Mouse (Mus musculus) intestine, embryonic 14.5 days (tissue): ENCODE measurements around the gene Med20. TPM values are rescaled to one million over a fixed set of nuclear protein-coding genes. Genes with fewer than 3 reads are reported as not detected.
"Not testable (repeated sequence)": the region's sequence is repeated elsewhere in the genome, so short reads cannot be mapped to it uniquely, and the experiment has no call there.

Experiments used
- ATAC-seq: fragments of 200-750 bp; cut with Nextera tagmentation; replicated peaks from 2 replicates; pipeline ENCODE4 v1.8.0; 2017; ENCODE audit warnings: low read depth, moderate number of reproducible peaks, moderate TSS enrichment, moderate library complexity; ENCODE audit not compliant: low FRiP score, low TSS enrichment
- DNase-seq: peaks from one replicate; pipeline ENCODE4 v3.0.0-alpha.2; 2018; ENCODE audit warnings: low spot score
- H3K27ac ChIP-seq: fragments of 300-500 bp; sonication (generic); 2 replicates; pipeline ENCODE4 v1.5.1; 2014; ENCODE audit warnings: low read depth, mild to moderate bottlenecking, control low read depth
- H3K27me3 ChIP-seq: fragments of 300-500 bp; sonication (generic); replicated peaks from 2 replicates; pipeline ENCODE4 v1.6.1; 2014; ENCODE audit warnings: low read length, control low read depth; ENCODE audit not compliant: control insufficient read depth, insufficient read depth
- H3K36me3 ChIP-seq: fragments of 300-500 bp; sonication (generic); 2 replicates; pipeline ENCODE4 v1.6.1; 2014; ENCODE audit warnings: low read length, control low read depth; ENCODE audit not compliant: control insufficient read depth, insufficient read depth
- H3K4me1 ChIP-seq: fragments of 300-500 bp; sonication (generic); replicated peaks from 2 replicates; pipeline ENCODE4 v1.6.1; 2014; ENCODE audit warnings: low read length, control low read depth, mixed read lengths; ENCODE audit not compliant: control insufficient read depth, insufficient read depth
- H3K4me2 ChIP-seq: fragments of 300-500 bp; sonication (generic); 2 replicates; pipeline ENCODE4 v1.6.1; 2014; ENCODE audit warnings: low read length
- H3K4me3 ChIP-seq: fragments of 300-500 bp; sonication (generic); 2 replicates; pipeline ENCODE4 v1.5.1; 2014; ENCODE audit warnings: low read depth, low read length, control low read depth, mixed read lengths
- H3K9ac ChIP-seq: fragments of 300-500 bp; sonication (generic); 2 replicates; pipeline ENCODE4 v1.6.1; 2014; ENCODE audit warnings: mild to moderate bottlenecking, low read length
- H3K9me3 ChIP-seq: fragments of 300-500 bp; sonication (generic); 2 replicates; pipeline ENCODE4 v1.6.1; 2016; ENCODE audit warnings: low read length, control low read depth; ENCODE audit not compliant: control insufficient read depth
- WGBS: fragments of 180-500 bp; shearing (Covaris S2); extraction: QIAGEN DNeasy Blood & Tissue Kit; methylation state at CpG from one replicate; pipeline ENCODE4 v1.1.7; 2014; 5-methylcytosine and 5-hydroxymethylcytosine counted together
- polyA plus RNA-seq: library from polyadenylated mRNA; unstranded; fragments of >200 nt; fragmentation: Nextera tagmentation; extraction: Ambion mirVana; gene quantifications from 2 replicates; pipeline ENCODE4 v1.2.1, GENCODE M21; 2014

The Med20 gene
- polyA plus RNA-seq, 1 experiment from 2014 or later = 45.2 TPM

- no peaks in the 10 kb centered on the region for H3K4me1 ChIP-seq
- H3K9me3 ChIP-seq = no peaks in the 10 kb centered on the region
- 89% methylated on average over 2 of the region's 2 CpGs for WGBS
- H3K27ac ChIP-seq = no peak overlapping the region
- H3K9ac ChIP-seq = no peak overlapping the region
- H3K4me3 ChIP-seq = no peak overlapping the region
- DNase-seq (no peak), ATAC-seq (no peak)
- no peaks in the 10 kb centered on the region for H3K27me3 ChIP-seq
- no peak overlapping the region for H3K4me2 ChIP-seq
- no peaks in the 10 kb centered on the region for H3K36me3 ChIP-seq
Observed at GRCm38 (mm10) chr17:47642992-47643391, 31.6 kb downstream of the Med20 start.

DNA sequence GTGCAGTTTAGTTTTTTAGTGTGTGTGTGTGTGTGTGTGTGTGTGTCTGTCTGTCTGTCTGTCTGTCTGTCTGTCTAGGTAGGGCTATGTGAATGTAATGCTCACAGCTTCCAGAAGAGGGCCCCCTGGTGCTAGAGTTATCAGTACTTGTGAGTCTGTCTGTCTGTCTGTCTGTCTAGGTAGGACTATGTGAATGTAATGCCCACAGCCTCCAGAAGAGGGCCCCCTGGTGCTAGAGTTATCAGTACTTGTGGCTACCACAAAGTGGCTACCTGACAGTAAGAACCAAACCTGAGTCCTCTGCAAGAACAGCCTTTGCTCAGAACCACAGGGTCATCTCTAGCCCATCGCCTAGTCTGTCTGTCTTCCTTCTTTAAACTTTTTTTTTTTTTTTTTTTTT, 35.3 kb downstream of the Med20 start:
- Histone ChIP-seq H3K4me3 (no peak overlapping the region), H3K27me3 (no peaks in the 10 kb centered on the region), H3K4me2 (no peak overlapping the region), H3K9ac (no peak overlapping the region), H3K27ac (no peak overlapping the region), H3K4me1 (no peaks in the 10 kb centered on the region), H3K36me3 (0 out of 2 replicates have a peak, but pooled peaks cover 5% of the 10 kb centered on the region), H3K9me3 (no peaks in the 10 kb centered on the region)
- 75% methylated on average over 1 of the region's 1 CpGs for WGBS
- DNase-seq = peak; percentile 76
- ATAC-seq = no peak

- Histone ChIP-seq H3K27me3 (no peaks in the 10 kb centered on the region), H3K4me1 (no peaks in the 10 kb centered on the region), H3K4me3 (no peak overlapping the region), H3K4me2 (no peak overlapping the region), H3K9me3 (no peaks in the 10 kb centered on the region), H3K9ac (no peak overlapping the region), H3K27ac (no peak overlapping the region), H3K36me3 (0 out of 2 replicates have a peak, but pooled peaks cover 5% of the 10 kb centered on the region)
- ATAC-seq (no peak), DNase-seq (no peak)
- 63% methylated on average over 4 of the region's 4 CpGs for WGBS
Observed at GRCm38 (mm10) chr17:47648966-47649365, 37.6 kb downstream of the Med20 start.

DNA sequence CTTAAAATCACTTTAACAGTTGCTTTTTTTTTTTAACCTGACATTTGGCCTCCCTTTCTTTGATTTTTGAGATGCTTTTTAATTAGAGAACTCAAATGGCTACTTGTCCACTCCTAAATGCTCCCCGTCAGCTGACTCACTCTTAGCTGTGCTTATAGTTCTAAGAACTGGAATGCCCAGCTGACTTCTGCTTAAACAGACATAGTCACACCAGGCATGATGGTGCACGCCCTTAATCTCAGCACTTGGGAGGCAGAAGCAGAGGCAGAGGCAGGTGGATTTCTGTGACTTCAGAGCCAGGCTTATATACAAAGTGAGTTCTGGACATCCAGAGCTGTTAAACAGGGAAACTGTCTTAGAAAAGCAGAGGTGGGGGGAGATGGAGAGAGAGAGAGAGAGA, 40.6 kb downstream of the Med20 start:
- Histone ChIP-seq H3K4me3 (no peak overlapping the region), H3K9me3 (no peaks in the 10 kb centered on the region), H3K9ac (no peak overlapping the region), H3K27ac (no peak overlapping the region), H3K4me2 (no peak overlapping the region), H3K36me3 (0 out of 2 replicates have a peak, but pooled peaks cover 5% of the 10 kb centered on the region), H3K4me1 (no peaks in the 10 kb centered on the region), H3K27me3 (no peaks in the 10 kb centered on the region)
- DNase-seq = no peak
- 82% methylated on average over 2 of the region's 2 CpGs for WGBS
- ATAC-seq = no peak

DNA sequence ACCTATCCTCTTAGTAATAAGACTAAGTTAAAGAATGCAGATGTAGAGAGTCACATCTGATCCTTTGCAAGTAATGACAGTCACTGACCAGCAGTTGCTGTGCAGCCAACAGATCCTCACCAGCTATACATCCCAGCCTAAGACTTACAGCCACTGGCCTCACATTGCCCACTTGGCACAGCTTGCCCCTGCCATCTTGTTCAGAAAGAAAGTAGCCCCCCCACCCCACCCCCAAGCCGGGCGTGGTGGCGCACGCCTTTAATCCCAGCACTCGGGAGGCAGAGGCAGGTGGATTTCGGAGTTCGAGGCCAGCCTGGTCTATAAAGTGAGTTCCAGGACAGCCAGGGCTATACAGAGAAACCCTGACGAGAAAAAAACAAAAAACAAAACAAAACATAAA, 43.0 kb downstream of the Med20 start:
- H3K4me1 ChIP-seq, ATAC-seq, H3K4me3 ChIP-seq, DNase-seq, H3K9ac ChIP-seq, H3K27ac ChIP-seq, H3K36me3 ChIP-seq, H3K9me3 ChIP-seq, H3K4me2 ChIP-seq, H3K27me3 ChIP-seq: not testable (repeated sequence)
- 95% methylated on average over 8 of the region's 8 CpGs for WGBS

DNA sequence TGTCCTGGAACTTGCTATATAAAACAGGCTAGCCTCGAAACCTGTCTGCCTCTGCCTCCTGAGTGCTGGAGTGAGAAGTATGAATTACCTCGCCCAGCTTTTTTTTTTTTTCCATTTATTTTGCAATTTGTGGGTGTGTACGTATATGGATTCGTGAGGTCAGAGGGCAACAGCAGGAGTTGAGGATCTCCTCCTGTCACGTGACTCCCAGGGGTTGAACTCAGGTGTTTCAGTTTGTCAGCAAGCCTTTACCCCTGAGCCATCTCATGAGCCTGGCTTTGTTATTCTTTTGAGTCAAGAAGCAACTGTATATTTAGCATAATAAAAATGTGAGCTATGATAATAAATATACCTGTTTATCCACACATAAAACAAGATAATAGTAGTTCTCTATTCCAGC, 44.3 kb downstream of the Med20 start:
- WGBS = 74% methylated on average over 5 of the region's 5 CpGs
- H3K27ac ChIP-seq = no peak overlapping the region
- no peaks in the 10 kb centered on the region for H3K27me3 ChIP-seq
- no peak overlapping the region for H3K4me2 ChIP-seq
- no peak for DNase-seq
- no peaks in the 10 kb centered on the region for H3K4me1 ChIP-seq
- H3K4me3 ChIP-seq = no peak overlapping the region
- H3K9me3 ChIP-seq = no peaks in the 10 kb centered on the region
- ATAC-seq = no peak
- no peak overlapping the region for H3K9ac ChIP-seq
- 0 out of 2 replicates have a peak, but pooled peaks cover 5% of the 10 kb centered on the region for H3K36me3 ChIP-seq

DNA sequence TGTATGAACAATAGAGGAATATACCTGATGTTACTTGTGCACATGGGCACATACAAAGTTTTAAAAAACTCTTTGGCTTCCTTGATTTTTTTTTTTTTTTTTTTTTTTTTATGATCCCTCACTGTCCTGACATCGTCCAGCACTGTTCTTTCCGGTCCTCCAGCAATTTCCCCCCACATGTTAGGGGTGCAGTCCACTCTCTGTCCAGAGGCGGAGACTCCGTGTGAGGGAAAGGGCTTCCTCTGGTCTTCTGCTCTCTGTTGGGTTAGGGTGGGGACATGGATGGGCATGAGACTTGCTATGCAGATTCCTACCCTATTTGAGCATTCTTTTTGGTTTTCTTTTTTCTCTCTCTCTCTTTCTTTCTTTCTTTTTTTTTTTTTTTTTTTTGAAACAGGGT, 46.5 kb downstream of the Med20 start:
- Histone ChIP-seq H3K9me3 (no peaks in the 10 kb centered on the region), H3K27me3 (no peaks in the 10 kb centered on the region), H3K4me1 (no peaks in the 10 kb centered on the region), H3K4me2 (no peak overlapping the region), H3K9ac (no peak overlapping the region), H3K27ac (no peak overlapping the region), H3K36me3 (no peaks in the 10 kb centered on the region), H3K4me3 (no peak overlapping the region)
- ATAC-seq (no peak), DNase-seq (no peak)
- WGBS = 77% methylated on average over 4 of the region's 4 CpGs

DNA sequence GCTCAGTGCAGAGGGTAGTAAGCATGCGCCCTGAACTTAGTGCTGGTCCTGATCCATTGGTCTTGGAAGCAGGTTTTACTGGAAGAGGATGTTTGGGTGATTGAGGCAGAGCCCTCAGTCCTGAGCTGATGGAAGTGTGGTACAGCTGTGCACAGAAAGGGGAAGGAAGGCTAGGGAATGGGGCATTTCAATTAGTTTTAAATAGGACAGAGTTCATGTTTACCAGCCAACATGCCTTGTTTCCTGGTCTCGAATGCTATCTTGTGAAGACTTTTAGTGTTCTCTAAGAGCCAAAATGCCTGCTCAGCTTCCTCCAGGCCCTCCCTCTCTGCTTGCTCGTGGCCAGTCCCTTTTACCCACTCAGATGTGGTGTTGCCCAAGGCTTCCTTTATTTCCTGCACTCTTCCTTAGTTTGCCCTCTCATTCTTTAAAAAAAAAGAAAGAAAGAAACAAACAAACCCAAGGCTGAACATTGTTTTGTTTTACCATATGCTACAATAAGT, 47.4 kb downstream of the Med20 start:
- ATAC-seq (no peak), DNase-seq (no peak)
- Histone ChIP-seq H3K9ac (no peak overlapping the region), H3K36me3 (no peaks in the 10 kb centered on the region), H3K4me3 (no peak overlapping the region), H3K27me3 (no peaks in the 10 kb centered on the region), H3K4me2 (no peak overlapping the region), H3K4me1 (no peaks in the 10 kb centered on the region), H3K27ac (no peak overlapping the region), H3K9me3 (no peaks in the 10 kb centered on the region)
- 76% methylated on average over 3 of the region's 3 CpGs for WGBS

GRCm38 (mm10) chr17:47663009-47663713, 51.8 kb downstream of the Med20 start:
- Histone ChIP-seq H3K27me3 (no peaks in the 10 kb centered on the region), H3K36me3 (0 out of 2 replicates have a peak, but pooled peaks cover 5% of the 10 kb centered on the region), H3K4me3 (no peak overlapping the region), H3K4me2 (no peak overlapping the region), H3K9me3 (no peaks in the 10 kb centered on the region), H3K4me1 (no peaks in the 10 kb centered on the region), H3K9ac (no peak overlapping the region), H3K27ac (no peak overlapping the region)
- peak; percentile 58; the same call in 1 of the 2 replicates for ATAC-seq
- 73% methylated on average over 9 of the region's 9 CpGs for WGBS
- DNase-seq = no peak
